Mouse (Mus musculus) cerebellum, adult 9-10 months (tissue): ENCODE data around the gene Sap18.
"Not testable (repeated sequence)": the region's sequence is repeated elsewhere in the genome, so short reads cannot be mapped to it uniquely, and the experiment has no call there.

Experiments
- DNase-seq: peaks from one replicate; pipeline ENCODE4 v3.0.0; 2022

The Sap18 gene

DNA sequence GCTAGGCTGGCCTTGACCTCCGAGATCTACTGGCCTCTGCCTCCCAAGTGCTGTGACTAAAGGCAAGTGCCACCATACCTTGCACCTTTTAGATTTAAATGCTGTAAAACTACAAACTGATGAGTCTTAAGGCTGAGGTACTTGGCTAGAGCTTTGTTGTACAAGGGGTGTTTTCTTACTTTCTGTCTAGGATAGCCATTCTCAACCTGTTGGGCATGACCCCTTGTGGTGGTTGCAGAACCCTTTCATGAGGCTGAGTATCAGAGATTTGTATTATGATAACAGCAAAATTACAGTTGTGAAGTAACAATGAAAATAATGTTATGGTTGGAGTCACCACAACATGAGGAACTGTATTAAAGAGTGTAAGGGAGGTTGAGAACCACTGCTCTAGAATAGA, 29.3 kb downstream of the Sap18 start:
- no peak for DNase-seq

DNA sequence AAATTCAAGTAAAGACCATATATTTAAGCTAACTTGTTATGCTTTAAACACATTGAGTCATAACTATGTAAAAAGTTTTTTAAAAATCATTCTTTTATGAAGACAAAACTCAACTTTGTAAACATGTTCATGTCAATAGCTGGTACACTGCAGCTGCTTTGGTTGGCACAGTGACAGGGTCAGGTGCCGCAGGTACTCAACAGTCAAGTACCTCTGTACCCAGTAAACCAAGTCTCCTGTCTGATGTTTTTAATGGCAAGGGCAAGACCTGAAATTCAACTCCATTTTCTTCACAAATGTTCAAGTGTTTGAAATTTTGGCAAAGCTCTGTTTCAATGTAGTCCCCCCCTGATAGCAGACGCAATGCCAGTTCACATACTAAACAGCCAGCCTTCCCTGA, 35.5 kb downstream of the Sap18 start:
- DNase-seq = no peak

DNA sequence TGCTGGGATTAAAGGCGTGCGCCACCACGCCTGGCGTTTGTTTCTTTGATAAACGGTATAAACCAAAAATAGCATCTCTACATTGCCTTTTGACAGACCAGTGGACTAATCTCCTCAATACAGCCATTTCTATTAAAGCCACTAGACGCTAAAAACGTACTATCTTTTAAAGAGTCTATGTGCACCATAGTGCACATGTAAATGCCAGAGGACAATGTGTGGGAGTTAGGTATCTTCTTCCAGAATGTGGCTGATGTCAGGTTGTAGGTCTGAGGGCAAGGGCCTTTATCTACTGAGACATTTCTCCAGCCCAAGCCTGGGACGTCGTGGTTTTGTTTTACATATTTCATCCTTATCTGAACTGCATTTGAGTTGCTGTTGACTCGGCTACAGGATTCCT, 37.2 kb downstream of the Sap18 start:
- DNase-seq = no peak

DNA sequence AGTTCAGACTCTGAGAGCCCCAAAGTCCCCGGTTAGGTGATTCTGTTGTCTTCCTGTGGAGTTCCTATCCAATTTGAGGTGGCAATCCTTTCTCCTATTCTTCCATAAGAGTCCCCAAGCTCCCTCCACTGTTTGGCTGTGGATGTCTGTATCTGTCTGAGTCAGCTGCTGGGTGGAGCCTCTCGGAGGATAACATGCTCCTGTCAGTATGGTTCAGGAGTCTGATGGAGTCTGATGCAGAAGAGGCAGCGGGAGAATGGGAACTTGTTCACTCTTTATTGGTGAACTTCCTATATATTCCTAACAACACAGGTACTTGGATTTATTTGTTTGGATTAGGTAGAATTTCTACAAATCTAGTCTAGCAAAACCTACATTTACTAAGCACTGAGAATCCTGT, 46.6 kb downstream of the Sap18 start:
- DNase-seq = no peak

DNA sequence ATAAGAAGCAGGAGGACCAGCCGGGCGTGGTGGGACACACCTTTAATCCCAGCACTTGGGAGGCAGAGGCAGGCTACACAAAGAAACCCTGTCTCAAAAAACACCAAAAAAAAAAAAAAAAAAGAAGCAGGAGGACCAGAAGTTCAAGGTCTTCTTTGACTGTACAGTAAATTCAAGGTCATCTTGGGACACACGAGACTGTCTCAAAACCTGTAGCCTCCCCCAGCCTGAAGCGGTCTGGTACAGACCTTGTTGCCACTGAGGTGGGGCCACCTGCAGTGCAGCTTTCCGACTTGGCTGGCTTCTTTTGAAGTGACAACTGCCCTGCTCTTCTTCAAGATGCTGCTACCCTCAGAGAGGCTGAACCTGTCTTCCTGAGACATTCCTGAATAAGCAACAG, 50.1 kb downstream of the Sap18 start:
- DNase-seq = not testable (repeated sequence)

DNA sequence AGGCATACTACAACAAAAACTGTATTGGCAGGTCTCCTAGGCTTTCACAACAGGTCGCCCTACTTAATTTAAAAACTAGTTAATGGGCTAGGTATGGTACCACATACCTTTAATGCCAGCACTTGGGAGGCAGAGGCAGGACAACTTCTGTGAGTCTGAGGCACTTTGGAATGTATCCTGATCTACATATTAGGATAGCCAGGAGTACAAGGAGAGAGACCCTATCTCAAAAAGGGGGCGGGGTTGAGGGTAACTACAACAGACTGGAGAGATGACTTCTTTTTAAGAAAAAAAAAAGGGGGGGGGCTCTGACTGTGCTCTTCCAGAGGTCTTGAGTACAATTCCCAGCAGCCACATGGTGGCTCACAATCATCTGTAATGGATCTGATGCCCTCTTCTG, 50.7 kb downstream of the Sap18 start:
- no peak for DNase-seq

DNA sequence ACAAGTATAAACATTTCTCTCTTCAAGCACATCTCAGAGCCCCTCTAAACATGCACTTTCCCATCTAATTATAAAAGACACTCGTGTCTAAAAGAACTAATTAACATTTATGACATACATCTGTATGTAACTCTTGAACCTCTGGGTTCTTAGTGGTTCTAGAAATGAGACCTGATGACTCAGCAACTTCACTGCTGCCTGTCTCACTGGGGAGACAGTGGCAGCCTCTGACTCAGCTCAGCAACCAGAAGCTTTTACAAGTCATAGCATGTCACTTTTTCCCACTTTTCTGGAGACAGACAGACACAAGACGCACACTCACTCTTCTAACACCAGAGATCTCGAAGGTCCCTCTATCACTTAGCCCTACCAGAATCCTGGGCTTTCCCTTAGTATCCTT, 52.4 kb downstream of the Sap18 start:
- no peak for DNase-seq

DNA sequence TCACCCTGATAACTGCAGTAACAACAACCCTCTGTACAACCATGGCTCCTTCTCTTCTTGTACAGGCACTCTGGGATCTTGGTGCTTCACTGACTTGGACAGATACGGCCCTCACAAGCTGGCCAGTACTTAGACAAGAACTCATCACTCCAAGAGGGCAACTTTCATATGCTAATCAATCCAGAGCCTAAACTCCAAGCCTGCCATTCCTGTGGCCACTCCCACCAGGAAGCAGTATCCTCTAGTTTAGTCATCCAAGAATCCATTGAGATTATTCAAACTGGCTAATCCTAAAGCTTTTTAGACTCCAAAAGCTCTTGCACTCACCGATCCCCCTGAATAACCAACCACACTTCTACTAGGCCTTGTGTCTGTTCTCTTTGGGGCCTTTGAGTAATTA, 55.0 kb downstream of the Sap18 start:
- no peak for DNase-seq

DNA sequence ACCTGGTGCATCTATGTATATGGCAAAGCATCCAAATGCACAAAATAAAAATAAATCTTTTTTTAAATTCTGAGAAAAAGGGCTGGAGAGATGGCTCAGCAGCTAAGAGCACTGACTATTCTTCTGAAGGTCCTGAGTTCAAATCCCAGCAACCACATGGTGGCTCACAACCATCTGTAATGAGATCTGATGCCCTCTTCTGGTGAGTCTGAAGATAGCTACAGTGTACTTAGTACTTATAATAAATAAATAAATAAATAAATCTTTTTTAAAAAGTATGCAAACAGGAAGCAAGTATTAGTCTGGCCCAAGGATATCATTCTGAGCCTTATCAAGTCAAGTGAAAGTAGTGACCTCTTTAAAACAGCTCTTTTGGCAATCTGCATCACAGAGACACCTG, 58.1 kb downstream of the Sap18 start:
- not testable (repeated sequence) for DNase-seq
